Mouse (Mus musculus) heart, embryonic 14.5 days (tissue): ENCODE measurements around the gene Cd248. TPM values are rescaled to one million over a fixed set of nuclear protein-coding genes. Genes with fewer than 3 reads are reported as not detected.

Experiments used
- ATAC-seq: fragments of 200-750 bp; cut with Nextera tagmentation; 2 replicates; pipeline ENCODE4 v1.8.0; 2017; ENCODE audit warnings: low read depth, moderate TSS enrichment; ENCODE audit not compliant: insufficient number of reproducible peaks, insufficient read depth, low FRiP score
- H3K27ac ChIP-seq, 2 experiments: fragments of 200-500 bp in 1 of 2; fragments of 300-500 bp in 1 of 2; sonication (generic) in 1 of 2; replicated peaks in 1 of 2; 2 replicates each; pipeline ENCODE4 v1.5.1; 2012 to 2014; ENCODE audit warnings: low read depth in 2 of 2, low read length in 2 of 2, control low read depth in 1 of 2, mild to moderate bottlenecking in 1 of 2, mixed read lengths in 1 of 2; ENCODE audit not compliant: control insufficient read depth in 1 of 2, insufficient read depth in 1 of 2
- H3K27me3 ChIP-seq: fragments of 300-500 bp; sonication (generic); 2 replicates; pipeline ENCODE4 v1.6.1; 2014; ENCODE audit warnings: mild to moderate bottlenecking, low read length, control low read depth; ENCODE audit not compliant: control insufficient read depth, insufficient read depth
- H3K36me3 ChIP-seq: fragments of 300-500 bp; sonication (generic); 2 replicates; pipeline ENCODE4 v1.6.1; 2014; ENCODE audit warnings: mild to moderate bottlenecking, control low read depth, low read length, mixed read lengths; ENCODE audit not compliant: control insufficient read depth, insufficient read depth
- H3K4me1 ChIP-seq, 2 experiments: fragments of 200-500 bp in 1 of 2; fragments of 300-500 bp in 1 of 2; sonication (generic) in 1 of 2; 2 replicates each; pipeline ENCODE4 v1.6.1; 2012 to 2014; ENCODE audit warnings: low read length in 2 of 2, control low read depth in 1 of 2, mixed read lengths in 1 of 2; ENCODE audit not compliant: control insufficient read depth in 2 of 2, insufficient read depth in 2 of 2
- H3K4me2 ChIP-seq: fragments of 300-500 bp; sonication (generic); 2 replicates; pipeline ENCODE4 v1.6.1; 2014; ENCODE audit warnings: mild to moderate bottlenecking, low read length
- H3K4me3 ChIP-seq, 2 experiments: fragments of 200-500 bp in 1 of 2; fragments of 300-500 bp in 1 of 2; sonication (generic) in 1 of 2; 2 replicates each; pipeline ENCODE4 v1.5.1; 2012 to 2014; ENCODE audit warnings: low read length in 2 of 2, mild to moderate bottlenecking in 2 of 2, control low read depth in 1 of 2, low read depth in 1 of 2, moderate library complexity in 1 of 2; ENCODE audit not compliant: control insufficient read depth in 1 of 2, insufficient read depth in 1 of 2
- H3K9ac ChIP-seq: fragments of 300-500 bp; sonication (generic); 2 replicates; pipeline ENCODE4 v1.6.1; 2014; ENCODE audit warnings: mild to moderate bottlenecking, low read length
- H3K9me3 ChIP-seq: fragments of 300-500 bp; sonication (generic); 2 replicates; pipeline ENCODE4 v1.6.1; 2016; ENCODE audit warnings: low read length, control low read depth; ENCODE audit not compliant: control insufficient read depth
- WGBS: fragments of 180-500 bp; shearing (Covaris S2); extraction: QIAGEN DNeasy Blood & Tissue Kit; methylation state at CpG from one replicate; pipeline ENCODE4 v1.1.7; 2014; 5-methylcytosine and 5-hydroxymethylcytosine counted together
- polyA plus RNA-seq: library from polyadenylated mRNA; unstranded; fragments of >200 nt; fragmentation: Nextera tagmentation; extraction: Ambion mirVana; gene quantifications from 2 replicates; pipeline ENCODE4 v1.2.1, GENCODE M21; 2014

The Cd248 gene
- polyA plus RNA-seq, 1 experiment from 2014 or later, result 16.8 TPM

DNA sequence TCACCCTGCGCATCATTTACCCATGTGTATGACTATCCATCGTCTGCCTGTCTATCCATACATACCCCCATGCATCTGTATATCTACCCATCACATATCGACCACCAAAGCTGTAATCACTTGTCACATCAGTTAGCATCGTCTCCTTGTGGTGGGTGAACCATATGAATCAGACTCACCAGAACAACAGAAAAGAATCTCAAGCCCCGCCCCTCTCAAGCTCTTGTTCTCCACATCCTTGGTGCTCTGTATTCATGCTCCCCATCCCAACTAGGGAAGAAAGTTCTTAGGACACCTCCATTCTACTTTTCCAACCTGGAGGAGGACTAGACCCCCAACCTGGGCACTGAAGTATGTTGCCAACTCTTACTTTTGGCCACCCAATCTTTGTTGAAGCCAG is 5.8 kb upstream of the Cd248 start:
- ATAC-seq, result no peak
- H3K27me3 ChIP-seq, result no peaks in the 10 kb centered on the region
- no peaks in the 10 kb centered on the region for H3K36me3 ChIP-seq
- peaks cover 28% of the 10 kb centered on the region in 2 experiments for H3K4me1 ChIP-seq
- no peak overlapping the region for H3K27ac ChIP-seq
- no peak overlapping the region for H3K4me3 ChIP-seq
- H3K4me2 ChIP-seq, result no peak overlapping the region
- no peaks in the 10 kb centered on the region for H3K9me3 ChIP-seq
- 83% methylated on average over 5 of the region's 5 CpGs for whole genome bisulfite sequencing
- H3K9ac ChIP-seq, result no peak overlapping the region

DNA sequence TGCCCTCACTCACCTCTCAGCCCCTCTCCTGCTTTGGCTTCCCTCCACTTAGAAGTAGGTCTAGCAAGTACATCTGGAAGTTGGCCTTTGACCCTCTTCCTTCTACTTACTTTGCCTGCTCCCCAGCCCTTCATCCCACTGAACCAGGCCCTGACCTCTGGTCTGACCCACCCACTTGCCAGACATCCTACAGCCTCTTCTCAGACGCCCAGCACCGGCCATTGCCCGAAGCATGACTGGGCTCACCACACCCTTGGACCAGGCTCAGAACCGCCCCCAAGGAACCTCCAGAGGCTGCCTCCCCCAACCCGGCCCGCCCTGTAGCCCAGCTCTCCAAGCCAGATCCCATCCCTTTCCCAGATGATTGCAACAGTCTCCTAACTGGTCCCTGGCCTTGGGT is 5.4 kb upstream of the Cd248 start:
- H3K36me3 ChIP-seq, result no peaks in the 10 kb centered on the region
- H3K27ac ChIP-seq, result no peak overlapping the region
- no peaks in the 10 kb centered on the region for H3K9me3 ChIP-seq
- 80% methylated on average over 6 of the region's 6 CpGs for WGBS
- H3K4me2 ChIP-seq, result no peak overlapping the region
- no peak overlapping the region for H3K9ac ChIP-seq
- peaks cover 32% of the 10 kb centered on the region in 2 experiments for H3K4me1 ChIP-seq
- no peaks in the 10 kb centered on the region for H3K27me3 ChIP-seq
- ATAC-seq, result no peak
- no peak overlapping the region for H3K4me3 ChIP-seq

DNA sequence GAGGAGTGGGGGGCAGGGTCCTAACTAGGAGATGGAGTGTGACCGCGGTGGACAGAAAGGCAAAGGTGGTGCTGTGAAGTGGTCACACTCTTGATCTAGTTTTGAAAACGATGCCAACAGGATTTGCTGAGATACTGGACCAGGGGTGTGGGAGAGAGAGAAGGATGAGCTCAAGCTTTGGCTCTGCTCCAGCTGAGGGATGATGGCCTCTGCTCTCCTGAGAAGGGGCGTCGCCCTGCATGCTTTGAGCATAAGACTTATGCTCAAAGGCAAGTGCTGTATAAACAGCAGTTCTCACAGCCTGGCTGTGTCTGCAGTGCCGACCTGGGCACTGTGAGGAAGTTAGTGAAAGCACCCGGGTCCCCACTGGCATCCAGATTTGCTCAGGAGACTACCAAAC is 2.8 kb upstream of the Cd248 start:
- Histone ChIP-seq H3K4me3 (no peak overlapping the region), H3K27me3 (peaks cover 6% of the 10 kb centered on the region; the same call in 1 of the 2 replicates), H3K4me1 (peaks cover 28 to 29% of the 10 kb centered on the region in 2 experiments), H3K36me3 (no peaks in the 10 kb centered on the region), H3K9me3 (no peaks in the 10 kb centered on the region), H3K9ac (no peak overlapping the region), H3K4me2 (no peak overlapping the region), H3K27ac (no peak overlapping the region)
- 41% methylated on average over 7 of the region's 7 CpGs for WGBS
- no peak for ATAC-seq

DNA sequence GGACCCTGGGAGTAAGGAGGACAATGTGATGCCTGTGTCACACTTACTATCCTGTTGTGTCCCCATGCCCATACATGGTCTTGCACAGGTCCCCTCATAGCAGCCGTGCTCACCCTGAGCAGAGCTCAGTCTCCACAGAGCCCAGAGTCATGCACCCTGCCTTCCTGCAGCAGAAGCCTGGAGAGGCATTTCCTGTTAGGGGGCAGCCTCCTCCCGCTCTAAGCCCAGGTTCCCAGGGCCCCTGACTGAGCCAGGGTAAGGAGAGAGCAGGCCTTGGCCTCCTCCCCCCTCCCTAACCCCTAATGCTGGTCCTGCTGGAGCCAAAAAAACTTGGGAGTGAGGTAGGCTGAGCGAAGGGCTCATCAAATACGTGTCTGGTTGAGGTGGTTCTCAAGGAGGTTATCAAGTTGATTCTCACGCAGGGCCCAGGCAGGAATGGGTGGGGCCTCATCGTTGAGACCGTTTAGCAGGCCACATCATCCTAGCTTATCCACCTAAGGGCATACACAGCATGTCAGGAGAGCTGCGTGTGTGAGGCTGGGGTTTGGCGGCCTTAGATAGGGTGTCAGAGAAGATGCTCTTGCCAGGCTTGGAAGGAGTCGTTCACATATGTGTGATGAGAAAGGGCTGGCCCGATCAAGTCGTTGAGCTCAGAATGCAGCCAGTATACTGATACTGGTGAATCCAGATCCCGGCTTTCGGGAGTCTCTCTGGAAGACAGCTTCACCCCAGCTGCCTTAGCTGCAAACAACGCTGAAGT is 658 bp upstream of the Cd248 start:
- H3K4me2 ChIP-seq, result peak overlapping the region; percentile 96
- peak overlapping the region; percentile 14 to 79 for H3K27ac ChIP-seq
- no peaks in the 10 kb centered on the region for H3K36me3 ChIP-seq
- peaks cover 25 to 31% of the 10 kb centered on the region in 2 experiments for H3K4me1 ChIP-seq
- 0 out of 2 replicates have a peak, but pooled peaks have one; percentile 13 for ATAC-seq
- 4% methylated on average over 15 of the region's 15 CpGs for WGBS
- H3K4me3 ChIP-seq, result peak overlapping the region; percentile 13 to 54; a peak in 3 of 4 replicates
- peak overlapping the region; percentile 80 for H3K9ac ChIP-seq
- peaks cover 6% of the 10 kb centered on the region; the same call in 1 of the 2 replicates for H3K27me3 ChIP-seq
- H3K9me3 ChIP-seq, result no peaks in the 10 kb centered on the region

DNA sequence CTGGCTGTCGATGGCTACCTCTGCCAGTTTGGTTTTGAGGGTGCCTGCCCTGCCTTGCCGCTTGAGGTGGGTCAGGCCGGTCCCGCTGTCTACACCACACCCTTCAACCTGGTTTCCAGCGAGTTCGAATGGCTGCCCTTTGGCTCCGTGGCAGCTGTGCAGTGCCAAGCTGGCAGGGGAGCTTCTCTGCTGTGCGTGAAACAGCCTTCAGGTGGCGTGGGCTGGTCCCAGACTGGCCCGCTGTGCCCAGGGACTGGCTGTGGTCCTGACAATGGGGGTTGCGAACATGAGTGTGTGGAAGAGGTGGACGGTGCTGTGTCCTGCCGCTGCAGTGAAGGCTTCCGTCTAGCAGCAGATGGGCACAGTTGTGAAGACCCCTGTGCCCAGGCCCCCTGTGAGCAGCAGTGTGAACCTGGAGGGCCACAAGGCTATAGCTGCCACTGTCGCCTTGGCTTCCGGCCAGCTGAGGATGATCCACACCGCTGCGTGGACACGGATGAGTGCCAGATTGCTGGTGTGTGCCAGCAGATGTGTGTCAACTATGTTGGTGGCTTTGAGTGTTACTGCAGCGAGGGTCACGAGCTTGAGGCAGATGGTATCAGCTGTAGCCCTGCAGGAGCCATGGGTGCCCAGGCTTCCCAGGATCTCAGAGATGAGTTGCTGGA is 824 bp downstream of the Cd248 start:
- peak overlapping the region; percentile 80 for H3K9ac ChIP-seq
- peaks cover 28 to 37% of the 10 kb centered on the region in 2 experiments for H3K4me1 ChIP-seq
- 42% methylated on average over 21 of the region's 21 CpGs for WGBS
- ATAC-seq, result no peak
- H3K9me3 ChIP-seq, result no peaks in the 10 kb centered on the region
- H3K4me3 ChIP-seq, result peak overlapping the region; percentile 54
- H3K27ac ChIP-seq, result peak overlapping the region in 1 of 2 experiments; percentile 79; a peak in 1 of 4 replicates
- peak overlapping the region; percentile 96 for H3K4me2 ChIP-seq
- H3K27me3 ChIP-seq, result peaks cover 6% of the 10 kb centered on the region
- no peaks in the 10 kb centered on the region for H3K36me3 ChIP-seq

DNA sequence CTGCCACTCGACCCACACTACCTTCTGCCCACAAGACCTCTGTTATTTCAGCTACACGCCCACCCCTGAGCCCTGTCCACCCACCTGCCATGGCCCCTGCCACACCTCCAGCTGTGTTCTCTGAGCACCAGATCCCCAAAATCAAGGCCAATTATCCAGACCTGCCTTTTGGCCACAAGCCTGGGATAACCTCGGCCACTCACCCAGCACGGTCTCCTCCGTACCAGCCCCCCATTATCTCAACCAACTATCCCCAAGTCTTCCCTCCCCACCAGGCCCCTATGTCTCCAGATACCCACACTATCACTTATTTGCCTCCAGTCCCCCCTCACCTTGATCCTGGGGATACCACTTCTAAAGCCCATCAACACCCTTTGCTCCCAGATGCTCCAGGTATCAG is 1.6 kb downstream of the Cd248 start:
- Histone ChIP-seq H3K4me1 (peaks cover 28 to 37% of the 10 kb centered on the region in 2 experiments), H3K9me3 (no peaks in the 10 kb centered on the region), H3K27me3 (peaks cover 12% of the 10 kb centered on the region), H3K4me2 (peak overlapping the region; percentile 96; the same call in 1 of the 2 replicates), H3K36me3 (no peaks in the 10 kb centered on the region), H3K4me3 (no peak overlapping the region), H3K27ac (no peak overlapping the region), H3K9ac (no peak overlapping the region)
- no peak for ATAC-seq
- 80% methylated on average over 5 of the region's 5 CpGs for WGBS

DNA sequence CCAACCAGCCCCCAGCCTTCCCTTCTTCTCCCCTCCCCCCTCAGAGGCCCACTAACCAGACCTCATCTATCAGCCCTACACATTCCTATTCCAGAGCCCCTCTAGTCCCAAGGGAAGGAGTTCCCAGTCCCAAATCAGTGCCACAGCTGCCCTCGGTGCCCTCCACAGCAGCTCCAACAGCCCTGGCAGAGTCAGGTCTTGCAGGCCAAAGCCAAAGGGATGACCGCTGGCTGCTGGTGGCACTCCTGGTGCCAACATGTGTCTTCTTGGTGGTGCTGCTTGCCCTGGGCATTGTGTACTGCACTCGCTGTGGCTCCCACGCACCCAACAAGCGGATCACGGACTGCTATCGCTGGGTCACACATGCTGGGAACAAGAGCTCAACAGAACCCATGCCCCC is 2.1 kb downstream of the Cd248 start:
- Histone ChIP-seq H3K36me3 (no peaks in the 10 kb centered on the region), H3K4me3 (no peak overlapping the region), H3K4me1 (peaks cover 28 to 37% of the 10 kb centered on the region in 2 experiments), H3K27ac (no peak overlapping the region), H3K9me3 (no peaks in the 10 kb centered on the region), H3K27me3 (peaks cover 12% of the 10 kb centered on the region), H3K4me2 (peak overlapping the region; percentile 11; the same call in 1 of the 2 replicates), H3K9ac (no peak overlapping the region)
- 77% methylated on average over 7 of the region's 7 CpGs for WGBS
- no peak for ATAC-seq
